Mouse (Mus musculus) limb, embryonic 11.5 days (tissue): ENCODE results near the gene Cd160. TPM values are rescaled to one million over a fixed set of nuclear protein-coding genes. Genes with fewer than 3 reads are reported as not detected.

Source experiments
- ATAC-seq: fragments of 200-750 bp; cut with Nextera tagmentation; 2 replicates; pipeline ENCODE4 v1.8.0; 2017; ENCODE audit warnings: low read depth; ENCODE audit not compliant: insufficient number of reproducible peaks, low FRiP score, low TSS enrichment
- DNase-seq: peaks from one replicate; pipeline ENCODE4 v3.0.0-alpha.2; 2015; ENCODE audit warnings: low spot score
- H3K27ac ChIP-seq: fragments of 300-500 bp; sonication (generic); replicated peaks from 2 replicates; pipeline ENCODE4 v1.5.1; 2014; ENCODE audit warnings: low read depth, mild to moderate bottlenecking, low read length
- H3K27me3 ChIP-seq: fragments of 300-500 bp; sonication (generic); 2 replicates; pipeline ENCODE4 v1.6.1; 2014; ENCODE audit warnings: mild to moderate bottlenecking, low read length, mixed read lengths; ENCODE audit not compliant: control insufficient read depth, insufficient read depth
- H3K36me3 ChIP-seq: fragments of 300-500 bp; sonication (generic); 2 replicates; pipeline ENCODE4 v1.6.1; 2014; ENCODE audit warnings: mild to moderate bottlenecking, low read length, moderate library complexity, mixed read lengths; ENCODE audit not compliant: control insufficient read depth, insufficient read depth
- H3K4me1 ChIP-seq: fragments of 300-500 bp; sonication (generic); 2 replicates; pipeline ENCODE4 v1.6.1; 2014; ENCODE audit warnings: low read length, mixed read lengths; ENCODE audit not compliant: control insufficient read depth, insufficient read depth
- H3K4me2 ChIP-seq: fragments of 300-500 bp; sonication (generic); 2 replicates; pipeline ENCODE4 v1.6.1; 2014; ENCODE audit warnings: low read depth, mild to moderate bottlenecking, moderate library complexity; ENCODE audit not compliant: severe bottlenecking
- H3K4me3 ChIP-seq: fragments of 300-500 bp; sonication (generic); 2 replicates; pipeline ENCODE4 v1.5.1; 2014; ENCODE audit warnings: low read depth, low read length
- H3K9ac ChIP-seq: fragments of 300-500 bp; sonication (generic); 2 replicates; pipeline ENCODE4 v1.6.1; 2014; ENCODE audit warnings: mild to moderate bottlenecking, low read length
- H3K9me3 ChIP-seq: fragments of 300-500 bp; sonication (generic); 2 replicates; pipeline ENCODE4 v1.6.1; 2016; ENCODE audit warnings: low read length; ENCODE audit not compliant: control insufficient read depth
- WGBS: fragments of 180-500 bp; shearing (Covaris S2); extraction: QIAGEN DNeasy Blood & Tissue Kit; methylation state at CpG from one replicate; pipeline ENCODE4 v1.1.7; 2014; 5-methylcytosine and 5-hydroxymethylcytosine counted together
- polyA plus RNA-seq: library from polyadenylated mRNA; unstranded; fragments of >200 nt; fragmentation: Nextera tagmentation; extraction: Ambion mirVana; gene quantifications from 2 replicates; pipeline ENCODE4 v1.2.1, GENCODE M21; 2014

Cd160 gene
- polyA plus RNA-seq, 1 experiment from 2014 or later, result 0.21 TPM

DNA sequence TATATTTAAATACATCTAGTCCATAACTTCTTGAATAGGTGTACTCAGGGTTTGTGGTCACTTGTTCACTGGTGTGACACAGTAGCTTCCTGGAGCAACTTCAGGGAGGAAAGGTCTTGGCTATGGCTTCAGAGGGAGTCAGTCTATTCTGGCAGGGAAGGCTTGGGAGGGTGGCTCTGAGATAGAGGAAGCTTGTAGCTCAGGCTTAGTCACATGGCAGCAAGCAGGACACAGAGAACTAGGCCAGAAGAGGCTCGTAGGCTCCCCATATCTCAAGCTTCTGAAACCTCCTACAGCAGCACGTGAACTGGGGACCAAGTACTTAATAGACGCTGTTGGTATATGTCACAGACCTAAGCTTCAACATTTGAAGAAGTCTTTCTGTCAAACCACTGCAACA lies 17.9 kb downstream of the Cd160 start:
- Histone ChIP-seq H3K4me1 (no peaks in the 10 kb centered on the region), H3K4me3 (no peak overlapping the region), H3K27me3 (peaks cover 3% of the 10 kb centered on the region; the same call in 1 of the 2 replicates), H3K9me3 (no peaks in the 10 kb centered on the region), H3K9ac (no peak overlapping the region), H3K27ac (no peak overlapping the region), H3K4me2 (no peak overlapping the region), H3K36me3 (no peaks in the 10 kb centered on the region)
- WGBS, result 90% methylated on average over 3 of the region's 3 CpGs
- ATAC-seq, result no peak
- no peak for DNase-seq

DNA sequence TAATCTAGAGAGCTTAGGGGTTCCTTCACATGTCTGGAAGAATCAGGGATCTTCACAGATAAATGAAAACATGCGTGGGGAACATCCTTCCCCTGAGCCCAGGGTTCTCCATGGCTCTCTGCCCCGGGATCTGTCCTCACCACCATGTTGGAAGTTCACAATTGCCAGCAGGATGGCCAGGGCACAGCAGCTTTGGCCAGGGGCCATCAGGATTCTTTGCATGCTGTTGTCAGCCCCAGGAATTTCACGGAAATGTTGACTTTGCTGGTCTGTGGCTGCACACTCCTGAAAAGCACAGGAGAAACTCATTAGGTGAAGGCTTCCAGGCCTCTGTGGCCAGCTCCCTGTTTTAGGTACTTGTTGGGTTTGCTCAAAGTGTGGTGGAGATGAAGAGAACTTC lies 20.5 kb downstream of the Cd160 start:
- H3K27me3 ChIP-seq, result no peaks in the 10 kb centered on the region
- 85% methylated on average over 3 of the region's 3 CpGs for WGBS
- ATAC-seq (no peak), DNase-seq (no peak)
- no peak overlapping the region for H3K27ac ChIP-seq
- H3K4me3 ChIP-seq, result no peak overlapping the region
- H3K9me3 ChIP-seq, result no peaks in the 10 kb centered on the region
- H3K9ac ChIP-seq, result no peak overlapping the region
- H3K4me1 ChIP-seq, result no peaks in the 10 kb centered on the region
- no peaks in the 10 kb centered on the region; the same call in 1 of the 2 replicates for H3K36me3 ChIP-seq
- no peak overlapping the region for H3K4me2 ChIP-seq

DNA sequence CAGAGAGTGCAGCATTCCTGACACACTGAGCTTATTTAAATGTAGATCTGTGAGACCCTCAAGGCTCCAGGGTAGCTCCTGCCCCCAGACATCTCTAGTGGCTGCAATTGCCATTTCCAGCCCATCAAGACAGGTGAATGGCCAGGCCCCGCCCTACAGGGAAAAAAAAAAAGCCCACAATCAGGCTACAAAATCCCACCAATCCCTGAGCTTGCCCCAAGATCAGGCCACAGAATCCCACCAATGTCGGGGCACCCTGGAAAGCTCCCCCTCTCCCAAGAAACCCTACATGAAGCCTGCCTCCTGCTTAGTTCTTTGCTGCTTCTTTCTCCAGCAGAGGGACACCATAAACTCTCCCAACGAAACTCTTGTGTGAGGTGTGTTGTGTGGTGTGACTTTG lies 21.0 kb downstream of the Cd160 start:
- Histone ChIP-seq H3K27ac (no peak overlapping the region), H3K4me2 (no peak overlapping the region), H3K9ac (no peak overlapping the region), H3K4me1 (no peaks in the 10 kb centered on the region), H3K27me3 (no peaks in the 10 kb centered on the region), H3K4me3 (no peak overlapping the region), H3K9me3 (no peaks in the 10 kb centered on the region), H3K36me3 (no peaks in the 10 kb centered on the region; the same call in 1 of the 2 replicates)
- ATAC-seq, result no peak
- 69% methylated on average over 3 of the region's 3 CpGs for WGBS
- DNase-seq, result no peak

DNA sequence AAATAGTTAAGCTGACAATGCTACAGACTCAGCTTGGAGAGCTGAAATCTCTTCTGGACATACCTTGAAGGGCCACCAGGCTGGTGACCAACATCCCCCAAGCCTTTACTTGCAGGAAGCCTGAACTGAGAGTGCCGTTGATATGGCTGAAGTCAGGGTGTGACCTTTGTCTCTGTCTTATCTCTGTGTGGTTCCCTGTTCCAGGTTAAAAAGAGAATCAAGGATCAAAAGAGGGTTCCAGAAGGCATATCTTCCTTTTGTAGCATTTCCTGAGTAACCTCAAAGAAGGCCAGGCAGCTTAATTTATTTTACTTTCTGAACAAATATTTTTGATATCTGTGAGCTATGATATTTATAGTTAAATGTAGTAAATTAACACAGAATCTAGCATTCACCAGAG lies 26.9 kb downstream of the Cd160 start:
- ATAC-seq (no peak), DNase-seq (no peak)
- no peak overlapping the region for H3K9ac ChIP-seq
- no peaks in the 10 kb centered on the region for H3K27me3 ChIP-seq
- no peak overlapping the region for H3K4me3 ChIP-seq
- no peak overlapping the region for H3K27ac ChIP-seq
- no peak overlapping the region for H3K4me2 ChIP-seq
- no peaks in the 10 kb centered on the region for H3K4me1 ChIP-seq
- 83% methylated on average over 1 of the region's 1 CpGs for WGBS
- no peaks in the 10 kb centered on the region for H3K9me3 ChIP-seq
- H3K36me3 ChIP-seq, result no peaks in the 10 kb centered on the region; the same call in 1 of the 2 replicates

DNA sequence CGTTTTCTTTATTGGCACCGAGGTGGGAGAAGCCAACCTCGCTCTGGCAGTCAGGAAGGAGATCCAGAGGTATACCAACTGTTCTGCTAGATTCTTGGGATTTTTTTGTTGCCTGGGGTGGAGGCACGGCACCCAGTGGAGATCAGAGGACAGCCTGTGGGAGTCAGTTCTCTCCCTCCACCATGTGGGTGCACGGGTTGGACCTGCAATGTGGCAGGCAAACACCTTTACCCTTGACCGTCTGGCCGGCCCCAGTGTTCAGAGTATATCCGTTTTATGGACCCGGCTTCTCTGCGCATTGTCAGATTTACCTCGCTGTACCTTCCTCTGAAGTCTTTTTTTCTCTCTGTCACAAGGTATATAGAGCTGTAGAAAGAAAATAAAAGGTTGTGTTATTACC lies 28.9 kb downstream of the Cd160 start:
- Histone ChIP-seq H3K27me3 (no peaks in the 10 kb centered on the region), H3K27ac (no peak overlapping the region), H3K9ac (no peak overlapping the region), H3K9me3 (no peaks in the 10 kb centered on the region), H3K4me3 (no peak overlapping the region), H3K4me1 (no peaks in the 10 kb centered on the region), H3K36me3 (no peaks in the 10 kb centered on the region; the same call in 1 of the 2 replicates), H3K4me2 (no peak overlapping the region)
- 86% methylated on average over 11 of the region's 11 CpGs for WGBS
- ATAC-seq (no peak), DNase-seq (no peak)

DNA sequence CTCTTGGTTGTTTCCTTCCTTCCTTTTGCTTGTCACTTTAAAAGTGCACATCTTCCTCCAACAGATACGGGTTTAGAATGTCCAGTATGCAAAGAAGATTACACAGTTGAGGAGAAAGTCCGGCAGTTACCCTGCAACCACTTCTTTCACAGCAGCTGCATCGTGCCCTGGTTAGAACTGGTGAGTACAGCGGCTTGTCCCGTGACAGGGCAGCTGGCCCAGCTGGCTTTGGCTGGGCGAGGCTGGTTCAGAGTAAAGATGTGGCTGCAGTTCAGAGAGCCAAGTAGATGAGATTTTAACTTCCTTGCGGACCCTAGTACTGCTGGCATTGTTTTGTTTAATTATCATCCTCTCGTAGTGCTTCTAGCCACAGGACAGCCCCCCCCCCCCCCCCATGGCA lies 40.6 kb downstream of the Cd160 start:
- Histone ChIP-seq H3K4me2 (no peak overlapping the region), H3K4me1 (no peaks in the 10 kb centered on the region), H3K9me3 (no peaks in the 10 kb centered on the region), H3K36me3 (no peaks in the 10 kb centered on the region; the same call in 1 of the 2 replicates), H3K27me3 (no peaks in the 10 kb centered on the region), H3K27ac (no peak overlapping the region), H3K9ac (no peak overlapping the region), H3K4me3 (no peak overlapping the region)
- ATAC-seq (no peak), DNase-seq (no peak)
- 93% methylated on average over 8 of the region's 8 CpGs for WGBS

DNA sequence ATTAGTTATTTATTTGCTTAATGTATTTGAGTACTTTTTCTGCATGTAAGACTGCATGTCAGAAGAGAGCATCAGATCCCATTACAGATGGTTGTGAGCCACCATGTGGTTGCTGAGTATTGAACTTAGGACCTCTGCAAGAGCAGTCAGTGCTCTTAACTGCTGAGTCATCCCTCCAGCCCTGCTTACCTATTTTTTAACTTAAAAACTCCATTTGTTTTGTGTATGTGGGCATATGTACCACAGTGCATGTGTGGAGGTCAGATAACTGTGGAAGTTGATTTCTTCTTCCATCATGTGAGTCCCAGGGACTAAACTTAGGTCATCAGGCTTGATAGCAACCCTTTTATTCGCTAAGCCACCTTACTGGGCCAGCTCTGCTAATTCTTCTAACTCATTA lies 41.4 kb downstream of the Cd160 start:
- no peaks in the 10 kb centered on the region for H3K9me3 ChIP-seq
- no peaks in the 10 kb centered on the region for H3K4me1 ChIP-seq
- no peak overlapping the region for H3K9ac ChIP-seq
- 92% methylated on average over 1 of the region's 1 CpGs for WGBS
- H3K4me3 ChIP-seq, result no peak overlapping the region
- no peak overlapping the region for H3K4me2 ChIP-seq
- H3K27me3 ChIP-seq, result no peaks in the 10 kb centered on the region
- no peak for DNase-seq
- H3K27ac ChIP-seq, result no peak overlapping the region
- H3K36me3 ChIP-seq, result no peaks in the 10 kb centered on the region; the same call in 1 of the 2 replicates
- no peak for ATAC-seq

DNA sequence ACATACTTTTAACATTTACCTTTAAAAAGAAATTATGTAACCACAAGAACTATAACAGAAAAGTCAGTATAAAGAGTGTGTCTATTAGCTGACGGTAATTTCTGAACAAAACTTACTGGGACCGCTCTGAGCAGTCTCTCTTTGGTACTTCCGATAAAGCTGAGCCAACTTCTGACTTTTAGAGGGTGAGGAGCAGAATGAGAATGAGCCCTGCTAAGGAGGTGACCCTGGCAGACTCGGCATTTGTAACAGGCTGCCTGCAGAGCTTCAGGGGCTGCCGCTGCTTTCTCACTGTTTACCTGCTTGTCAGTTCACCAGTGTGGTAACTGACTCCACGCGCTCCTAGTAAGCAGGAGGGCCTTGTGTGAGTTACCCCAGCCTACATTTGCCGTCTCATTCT lies 46.9 kb downstream of the Cd160 start:
- Histone ChIP-seq H3K27ac (no peak overlapping the region), H3K4me3 (no peak overlapping the region), H3K36me3 (no peaks in the 10 kb centered on the region; the same call in 1 of the 2 replicates), H3K27me3 (no peaks in the 10 kb centered on the region), H3K4me1 (no peaks in the 10 kb centered on the region), H3K9me3 (no peaks in the 10 kb centered on the region), H3K4me2 (no peak overlapping the region), H3K9ac (no peak overlapping the region)
- ATAC-seq (no peak), DNase-seq (no peak)
- WGBS, result 82% methylated on average over 8 of the region's 8 CpGs

DNA sequence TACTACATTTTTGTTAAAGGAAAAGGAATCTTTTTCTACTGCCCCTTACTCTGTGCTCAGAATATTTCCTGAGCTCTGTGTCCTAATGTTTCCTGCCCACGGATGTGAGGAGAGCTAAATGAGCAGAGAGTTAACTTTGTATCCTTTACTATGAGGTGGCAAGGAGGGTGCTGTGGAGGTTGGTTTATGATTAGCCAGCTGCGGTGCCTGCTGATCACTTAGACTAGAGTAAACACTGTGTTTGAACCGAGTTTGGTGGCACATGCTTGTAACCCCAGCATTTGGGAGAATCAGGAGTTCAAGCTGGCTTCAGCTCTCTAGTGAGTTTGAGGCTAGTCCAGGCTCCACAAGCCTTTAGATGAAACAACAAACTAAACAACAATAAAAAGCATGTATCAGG lies 52.0 kb downstream of the Cd160 start:
- Histone ChIP-seq H3K36me3 (no peaks in the 10 kb centered on the region; the same call in 1 of the 2 replicates), H3K4me3 (no peak overlapping the region), H3K27me3 (no peaks in the 10 kb centered on the region), H3K4me1 (no peaks in the 10 kb centered on the region), H3K9me3 (no peaks in the 10 kb centered on the region), H3K4me2 (no peak overlapping the region), H3K9ac (no peak overlapping the region), H3K27ac (no peak overlapping the region)
- DNase-seq, result no peak
- ATAC-seq, result no peak
- 82% methylated on average over 3 of the region's 3 CpGs for WGBS
